In genomic region chr7:25575870-25576269, GRCm38 (mm10) we compare ENCODE assay signal across 14 mouse cellular contexts. TPM values are rescaled to one million over a fixed set of nuclear protein-coding genes. Genes with fewer than 3 reads are reported as not detected.
A peak's percentile ranks its signal among the peaks of the same experiment; 100 is the strongest.
DNase-seq lines count a peak whose midpoint lies in the region; ATAC-seq lines count a peak whose summit lies in the region.
"Had no signal": no experiment of that assay in that cellular context is flagged by ENCODE, and none has a peak within 500 bp of the region (broad histone marks: within the 10 kb centered on the region; RNA-seq: fewer than 3 reads in every experiment).

No protein-coding gene starts in this region.

- WGBS in lung, embryonic 16.5 days: 9% methylated on average over 8 of the region's 8 CpGs
- WGBS in embryonic facial prominence, embryonic 11.5 days: 16% methylated on average over 8 of the region's 8 CpGs
- 13% methylated on average over 8 of the region's 8 CpGs for WGBS in large intestine, adult 2 months

- ATAC-seq in lung, embryonic 16.5 days (ENCODE audit: low read depth): peak; percentile 80
- peak; percentile 44; the same call in 1 of the 2 replicates for ATAC-seq in embryonic facial prominence, embryonic 11.5 days (replicated peaks; ENCODE audit: insufficient number of reproducible peaks, low FRiP score, low TSS enrichment, low read depth)
- ATAC-seq: forebrain, embryonic 15.5 days had no signal

- H3K27me3 ChIP-seq in lung, embryonic 16.5 days (ENCODE audit: control insufficient read depth, insufficient read depth, low read depth, low read length): no peaks in the 10 kb centered on the region
- H3K27me3 ChIP-seq in embryonic facial prominence, embryonic 11.5 days (ENCODE audit: control insufficient read depth, insufficient read depth, low read length): no peaks in the 10 kb centered on the region
- H3K27me3 ChIP-seq: forebrain, embryonic 15.5 days had no signal

- H3K4me3 ChIP-seq in lung, embryonic 16.5 days (ENCODE audit: low read length): no peak overlapping the region
- no peak overlapping the region for H3K4me3 ChIP-seq in embryonic facial prominence, embryonic 11.5 days (ENCODE audit: low read depth, low read length)
- H3K4me3 ChIP-seq: forebrain, embryonic 15.5 days; heart, embryonic 13.5 days had no signal

- H3K4me1 ChIP-seq in lung, embryonic 16.5 days (replicated peaks; ENCODE audit: control insufficient read depth, insufficient read depth, low read length): peaks cover 3% of the 10 kb centered on the region; the same call in 1 of the 2 replicates
- no peaks in the 10 kb centered on the region for H3K4me1 ChIP-seq in embryonic facial prominence, embryonic 11.5 days (ENCODE audit: control insufficient read depth, insufficient read depth, low read length)
- H3K4me1 ChIP-seq: forebrain, embryonic 15.5 days had no signal

- H3K9ac ChIP-seq in lung, embryonic 16.5 days (ENCODE audit: low read length): no peak overlapping the region
- H3K9ac ChIP-seq in embryonic facial prominence, embryonic 11.5 days (replicated peaks; ENCODE audit: low read length): no peak overlapping the region
- H3K9ac ChIP-seq: forebrain, embryonic 15.5 days; heart, embryonic 13.5 days; liver, embryonic 14.5 days had no signal

- no peaks in the 10 kb centered on the region for H3K36me3 ChIP-seq in lung, embryonic 16.5 days (ENCODE audit: control insufficient read depth, insufficient read depth, low read length)
- no peaks in the 10 kb centered on the region for H3K36me3 ChIP-seq in embryonic facial prominence, embryonic 11.5 days (replicated peaks; ENCODE audit: control insufficient read depth, insufficient read depth, low read depth, low read length)
- H3K36me3 ChIP-seq: forebrain, embryonic 15.5 days; heart, embryonic 13.5 days had no signal

- DNase-seq in lung, postnatal 10 days: no peak
- DNase-seq in embryonic facial prominence, embryonic 11.5 days (ENCODE audit: low spot score): peak; percentile 22
- DNase-seq in large intestine, adult 2 months (ENCODE audit: low read depth, low spot score): peak; percentile 11
- peak; percentile 49 for DNase-seq in thymus, postnatal 14 days
- DNase-seq in gastrocnemius, postnatal 25 days: no peak
- DNase-seq in B cell, adult 2 months: no peak
- DNase-seq: adrenal gland, postnatal 14 days; cerebellum, adult 9-11 months had no signal

- H3K4me2 ChIP-seq in lung, embryonic 16.5 days (ENCODE audit: low read depth, low read length): no peak overlapping the region
- no peak overlapping the region for H3K4me2 ChIP-seq in embryonic facial prominence, embryonic 11.5 days (ENCODE audit: low read depth, low read length)
- H3K4me2 ChIP-seq: forebrain, embryonic 15.5 days; heart, embryonic 13.5 days had no signal

- H3K9me3 ChIP-seq in lung, embryonic 16.5 days (ENCODE audit: control insufficient read depth, low read length): no peaks in the 10 kb centered on the region
- H3K9me3 ChIP-seq in embryonic facial prominence, embryonic 11.5 days (replicated peaks; ENCODE audit: control insufficient read depth, low read length): no peaks in the 10 kb centered on the region
- H3K9me3 ChIP-seq: forebrain, embryonic 15.5 days; heart, embryonic 13.5 days had no signal

- H3K27ac ChIP-seq in lung, embryonic 16.5 days (ENCODE audit: low read length): peak overlapping the region; percentile 73
- H3K27ac ChIP-seq in embryonic facial prominence, embryonic 11.5 days (replicated peaks; ENCODE audit: low read depth, low read length): no peak overlapping the region
- H3K27ac ChIP-seq: forebrain, embryonic 15.5 days; heart, embryonic 13.5 days; liver, embryonic 14.5 days had no signal

RNA-seq across cellular contexts. Expression of gene Ceacam2, which starts 36.2 kb away (rescaled TPM):
- polyA plus RNA-seq in lung, embryonic 16.5 days (2015; fragmentation: Nextera tagmentation; extraction: Ambion mirVana): 0.09 TPM in 1 of 2 replicates, not detected in the other
- not detected in 2 replicates for polyA plus RNA-seq in embryonic facial prominence, embryonic 11.5 days (2014; fragmentation: Nextera tagmentation; extraction: Ambion mirVana)
- 1.2 and 1.3 TPM in 2 replicates for polyA plus RNA-seq in large intestine, adult 2 months (2012; rRNA removed)
- total RNA-seq in gastrocnemius, postnatal 25 days (2021): under 1 TPM; 0.49 to 0.59 TPM

RNA-seq across cellular contexts. Expression of gene Erich4, which starts 39.8 kb away (rescaled TPM):
- 0.23 TPM in 1 of 2 replicates, not detected in the other for polyA plus RNA-seq in lung, embryonic 16.5 days (2015; fragmentation: Nextera tagmentation; extraction: Ambion mirVana)
- not detected in 2 replicates for polyA plus RNA-seq in embryonic facial prominence, embryonic 11.5 days (2014; fragmentation: Nextera tagmentation; extraction: Ambion mirVana)
- polyA plus RNA-seq in large intestine, adult 2 months (2012; rRNA removed): 23.6 and 36.5 TPM in 2 replicates
- total RNA-seq in gastrocnemius, postnatal 25 days (2021): not detected
- total RNA-seq: adrenal gland, postnatal 14 days; layer of hippocampus, adult 8-10 months had no signal
- polyA plus RNA-seq: forebrain, embryonic 15.5 days; heart, embryonic 13.5 days; urinary bladder, adult 2 months had no signal

RNA-seq across cellular contexts. Expression of gene Dmac2, which starts 43.3 kb away (rescaled TPM):
- 34.5 TPM in 2 replicates for polyA plus RNA-seq in lung, embryonic 16.5 days (2015; fragmentation: Nextera tagmentation; extraction: Ambion mirVana)
- polyA plus RNA-seq in embryonic facial prominence, embryonic 11.5 days (2014; fragmentation: Nextera tagmentation; extraction: Ambion mirVana): 32.4 and 36.8 TPM in 2 replicates
- polyA plus RNA-seq in large intestine, adult 2 months (2012; rRNA removed): 50.9 and 56.2 TPM in 2 replicates
- 10 to 100 TPM; 36.9 to 38.6 TPM for total RNA-seq in gastrocnemius, postnatal 25 days (2021)

RNA-seq across cellular contexts. Expression of gene B3gnt8, which starts 50.6 kb away (rescaled TPM):
- 10.5 and 11.1 TPM in 2 replicates for polyA plus RNA-seq in lung, embryonic 16.5 days (2015; fragmentation: Nextera tagmentation; extraction: Ambion mirVana)
- 0.66 and 1.0 TPM in 2 replicates for polyA plus RNA-seq in embryonic facial prominence, embryonic 11.5 days (2014; fragmentation: Nextera tagmentation; extraction: Ambion mirVana)
- 7.1 and 7.6 TPM in 2 replicates for polyA plus RNA-seq in large intestine, adult 2 months (2012; rRNA removed)
- 1 to 10 TPM in 1 of 2 experiments, under 1 TPM in 1; 0.87 to 1.5 TPM for total RNA-seq in gastrocnemius, postnatal 25 days (2021)

Comparison
In these comparisons a context has a peak if more than half of its experiments do, and no peak if none do; other contexts are left out.
1. DNase-seq: peak in embryonic facial prominence, embryonic 11.5 days (single experiment), large intestine, adult 2 months (single experiment) and thymus, postnatal 14 days (single experiment); none in lung, postnatal 10 days (single experiment), gastrocnemius, postnatal 25 days (single experiment) and B cell, adult 2 months (0 of 2).
2. RNA of gene Erich4, which starts 39.8 kb away (polyA plus RNA-seq): 23.6 to 36.5 TPM in large intestine, adult 2 months; 0.23 TPM in lung, embryonic 16.5 days and not detected in embryonic facial prominence, embryonic 11.5 days; every median in the first group is over 10 times any median in the second.